Mouse (Mus musculus) gastrocnemius, postnatal 25 days (tissue): ENCODE results near the gene Abcf2. TPM values are rescaled to one million over a fixed set of nuclear protein-coding genes. Genes with fewer than 3 reads are reported as not detected.
A peak's percentile ranks its signal among the peaks of the same experiment; 100 is the strongest.
"Not testable (repeated sequence)": the region's sequence is repeated elsewhere in the genome, so short reads cannot be mapped to it uniquely, and the experiment has no call there.

Experiments
- DNase-seq: peaks from one replicate; pipeline ENCODE4 v3.0.0; 2022
- total RNA-seq, 2 experiments: library from RNA; stranded (reverse); gene quantifications; 1 replicate in 1 of 2; 2 replicates in 1 of 2; pipeline ENCODE4 v1.2.3; 2021

The Abcf2 gene
- total RNA-seq, 2 experiments from 2014 or later = 88.0 to 97.0 TPM

- DNase-seq = no peak
Measured at GRCm38 (mm10) chr5:24586106-24586505, 8.8 kb upstream of the Abcf2 start.

GRCm38 (mm10) chr5:24578109-24578963 is 1.1 kb upstream of the Abcf2 start:
- no peak for DNase-seq

- no peak for DNase-seq
Measured at GRCm38 (mm10) chr5:24576801-24577182, 475 bp downstream of the Abcf2 start.

GRCm38 (mm10) chr5:24575948-24576347 is 1.3 kb downstream of the Abcf2 start:
- DNase-seq = no peak

GRCm38 (mm10) chr5:24556709-24557108 is 20.6 kb downstream of the Abcf2 start, which contains the start of gene 4931409K22Rik:
Gene 4931409K22Rik, minus strand, starts transcription at chr5:24556809.
- DNase-seq = no peak

GRCm38 (mm10) chr5:24555335-24555734 is 21.9 kb downstream of the Abcf2 start:
- not testable (repeated sequence) for DNase-seq

GRCm38 (mm10) chr5:24553621-24554244 is 23.5 kb downstream of the Abcf2 start:
- DNase-seq = no peak

GRCm38 (mm10) chr5:24551317-24551688 is 26.0 kb downstream of the Abcf2 start:
- no peak for DNase-seq

- DNase-seq = no peak
Measured at GRCm38 (mm10) chr5:24550598-24551316, 26.5 kb downstream of the Abcf2 start.

- DNase-seq = no peak
Measured at GRCm38 (mm10) chr5:24542643-24543042, 34.6 kb downstream of the Abcf2 start.

GRCm38 (mm10) chr5:24541144-24541569 is 36.1 kb downstream of the Abcf2 start:
- peak; percentile 21 for DNase-seq

- DNase-seq = peak; percentile 85
Measured at GRCm38 (mm10) chr5:24540387-24541143, 36.7 kb downstream of the Abcf2 start, which contains the start of gene Asb10. Gene Asb10, minus strand, starts transcription at chr5:24540978.

- DNase-seq = peak; percentile 21
Measured at GRCm38 (mm10) chr5:24539571-24540296, 37.5 kb downstream of the Abcf2 start.

GRCm38 (mm10) chr5:24537618-24538017 is 39.6 kb downstream of the Abcf2 start:
- peak; percentile 60 for DNase-seq

GRCm38 (mm10) chr5:24536511-24536910 is 40.8 kb downstream of the Abcf2 start:
- no peak for DNase-seq

- DNase-seq = no peak
Measured at GRCm38 (mm10) chr5:24535731-24536130, 41.5 kb downstream of the Abcf2 start.

- DNase-seq = no peak
Measured at GRCm38 (mm10) chr5:24534292-24534691, 43.0 kb downstream of the Abcf2 start.

GRCm38 (mm10) chr5:24533391-24533790 is 43.9 kb downstream of the Abcf2 start:
- no peak for DNase-seq

- DNase-seq = peak; percentile 79
Measured at GRCm38 (mm10) chr5:24530042-24530689, 47.1 kb downstream of the Abcf2 start.

GRCm38 (mm10) chr5:24527780-24528179 is 49.5 kb downstream of the Abcf2 start:
- no peak for DNase-seq

GRCm38 (mm10) chr5:24526889-24527230 is 50.4 kb downstream of the Abcf2 start, which contains the start of gene Gbx1:
Gene Gbx1, minus strand, starts transcription at chr5:24527202.
- DNase-seq = no peak
